Mouse (Mus musculus): ENCODE measurements around the gene Pigv.

Pigv gene

GRCm38 (mm10) chr4:133613026-133613425 is 59.4 kb downstream of the Pigv start:
- DNase-seq: no peak

DNA sequence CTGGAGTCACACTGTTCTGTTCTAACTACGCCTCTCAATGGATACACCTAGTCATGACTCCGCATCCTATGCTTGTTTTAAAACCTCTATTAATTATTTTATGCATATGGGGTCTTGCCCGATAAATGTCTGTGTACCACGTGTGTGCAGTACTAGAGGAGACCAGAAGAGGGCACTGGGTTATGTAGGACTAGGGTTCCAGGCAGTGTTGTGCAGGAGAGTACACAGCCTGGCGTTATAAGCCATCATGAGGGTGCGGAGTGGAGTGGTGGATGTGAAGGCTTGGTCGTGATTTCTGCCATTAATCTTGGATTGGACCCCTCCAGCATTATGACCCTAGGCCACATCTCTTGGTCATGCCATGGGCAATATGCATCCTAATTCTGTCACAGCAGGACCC is 60.0 kb downstream of the Pigv start:
- no peak for DNase-seq

GRCm38 (mm10) chr4:133611815-133612214 is 60.6 kb downstream of the Pigv start:
- DNase-seq: no peak

Data from right cerebral cortex, postnatal 4 days (tissue).